Mouse (Mus musculus) kidney, adult 2 months (tissue): Measurements from ENCODE around the gene Cfl1. TPM values are rescaled to one million over a fixed set of nuclear protein-coding genes. Genes with fewer than 3 reads are reported as not detected.
A peak's percentile ranks its signal among the peaks of the same experiment; 100 is the strongest.

Experiments used
- DNase-seq: peaks from one replicate; pipeline ENCODE4 v3.0.0; 2021
- H3K27ac ChIP-seq: fragments of 200-500 bp; 2 replicates; pipeline ENCODE4 v1.5.1; 2012; ENCODE audit warnings: low read depth, low read length, control low read depth, inconsistent platforms; ENCODE audit not compliant: insufficient read depth
- H3K27me3 ChIP-seq: fragments of 200-500 bp; replicated peaks from 2 replicates; pipeline ENCODE4 v1.6.1; 2012; ENCODE audit warnings: mild to moderate bottlenecking, moderate library complexity, low read length, inconsistent platforms; ENCODE audit not compliant: control insufficient read depth, insufficient read depth
- H3K36me3 ChIP-seq: fragments of 200-500 bp; 2 replicates; pipeline ENCODE4 v1.6.1; 2012; ENCODE audit warnings: mild to moderate bottlenecking, moderate library complexity, low read length, inconsistent platforms; ENCODE audit not compliant: control insufficient read depth, insufficient read depth
- H3K4me1 ChIP-seq: fragments of 200-500 bp; 2 replicates; pipeline ENCODE4 v1.6.1; 2011; ENCODE audit warnings: low read length; ENCODE audit not compliant: control insufficient read depth, insufficient read depth
- H3K4me3 ChIP-seq: fragments of 200-500 bp; 2 replicates; pipeline ENCODE4 v1.5.1; 2011; ENCODE audit warnings: mild to moderate bottlenecking, low read depth, low read length, control low read depth; ENCODE audit not compliant: insufficient read depth
- CTCF ChIP-seq: fragments of 200-500 bp; conservative IDR thresholded peaks from 2 replicates; pipeline ENCODE4 v1.5.1; 2011; ENCODE audit warnings: low read depth, mild to moderate bottlenecking, control low read depth, low read length, moderate library complexity, mixed read lengths; ENCODE audit not compliant: insufficient read depth, insufficient read length
- POLR2A ChIP-seq: fragments of 200-500 bp; IDR thresholded peaks from one replicate; pipeline ENCODE4 v1.6.1; 2011; ENCODE audit warnings: low read depth, low read length, control low read depth
- WGBS: fragments of 180-500 bp; shearing (Covaris S2); methylation state at CpG from one replicate; pipeline ENCODE4 v1.1.7; 2018; 5-methylcytosine and 5-hydroxymethylcytosine counted together
- polyA plus RNA-seq: library from polyadenylated mRNA; depleted of rRNA; stranded (reverse); fragments of >200 nt; gene quantifications from 2 replicates; pipeline ENCODE4 v1.2.3, GENCODE M21; 2012

Cfl1 gene
- polyA plus RNA-seq, 1 experiment, result 413 TPM

DNA sequence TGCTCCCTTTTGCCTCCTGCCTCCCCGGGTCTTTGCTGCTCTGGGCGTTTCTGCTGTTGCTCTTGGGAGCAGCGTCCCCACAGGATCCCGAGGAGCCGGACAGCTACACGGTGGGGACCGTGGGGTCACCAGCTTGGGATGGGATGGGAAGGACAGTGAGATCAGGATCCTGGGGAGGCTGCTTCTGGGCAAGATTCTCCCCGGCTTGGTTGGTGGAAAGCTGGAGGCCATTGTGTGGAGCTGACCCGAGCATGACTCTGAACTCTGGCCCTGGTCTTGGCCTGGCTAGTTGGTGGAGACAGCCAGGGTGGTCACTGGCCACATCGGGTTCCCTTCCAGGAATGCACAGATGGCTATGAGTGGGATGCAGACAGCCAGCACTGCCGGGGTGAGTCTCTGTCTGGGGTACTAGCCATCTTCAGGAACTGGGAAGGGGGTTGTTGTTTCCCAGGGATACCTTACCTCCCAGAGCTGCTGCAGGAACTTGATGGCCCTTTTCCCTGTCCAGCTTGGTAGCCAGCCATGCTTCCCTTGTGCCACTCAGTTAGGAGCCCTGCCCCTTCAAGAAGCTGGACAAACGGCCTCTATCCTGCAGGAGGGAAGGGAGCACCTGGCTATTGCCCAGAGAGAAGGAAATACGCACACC lies 15.1 kb upstream of the Cfl1 start:
- Histone ChIP-seq H3K27ac (peak overlapping the region; percentile 36; the same call in 1 of the 2 replicates), H3K4me3 (peak overlapping the region; percentile 46), H3K36me3 (no peaks in the 10 kb centered on the region), H3K27me3 (no peaks in the 10 kb centered on the region), H3K4me1 (no peaks in the 10 kb centered on the region)
- no peak for DNase-seq
- TF ChIP-seq POLR2A, result no peak
- no peak for TF ChIP-seq CTCF
- WGBS, result 39% methylated on average over 13 of the region's 13 CpGs

DNA sequence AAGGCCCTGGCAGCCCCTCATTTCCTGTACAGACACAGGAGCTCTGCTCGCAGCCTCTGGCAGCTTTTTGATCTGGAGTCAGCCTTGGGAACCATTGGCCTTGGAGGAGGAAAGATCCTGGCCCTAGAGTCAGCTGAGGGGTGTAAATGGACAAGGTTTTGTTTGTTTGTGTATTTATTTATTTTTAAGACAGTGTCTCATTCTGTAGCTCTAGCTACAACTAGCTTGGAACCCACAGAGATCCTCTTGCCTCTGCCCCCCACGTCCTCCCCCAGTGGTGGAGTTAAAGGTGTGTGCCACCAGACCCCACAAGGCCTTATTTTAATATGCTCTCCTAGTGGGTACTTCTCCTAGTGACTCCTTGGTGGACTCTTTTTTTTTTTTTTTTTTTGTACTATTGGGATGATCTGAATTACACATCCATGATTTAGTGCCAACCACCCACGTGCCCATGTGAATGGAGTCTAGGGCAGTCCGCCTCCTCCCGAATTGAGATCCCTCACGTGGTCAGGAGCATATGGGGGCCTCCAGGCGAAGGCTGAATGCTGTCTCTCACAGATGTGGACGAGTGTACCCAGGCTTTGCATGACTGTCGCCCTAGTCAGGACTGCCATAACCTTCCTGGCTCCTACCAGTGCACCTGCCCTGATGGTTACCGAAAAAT lies 13.1 kb upstream of the Cfl1 start:
- H3K4me1 ChIP-seq, result no peaks in the 10 kb centered on the region
- H3K36me3 ChIP-seq, result no peaks in the 10 kb centered on the region
- no peak for DNase-seq
- no peak overlapping the region for H3K4me3 ChIP-seq
- no peak overlapping the region for H3K27ac ChIP-seq
- no peaks in the 10 kb centered on the region for H3K27me3 ChIP-seq
- TF ChIP-seq POLR2A, result no peak
- TF ChIP-seq CTCF, result no peak
- 83% methylated on average over 10 of the region's 10 CpGs for WGBS

DNA sequence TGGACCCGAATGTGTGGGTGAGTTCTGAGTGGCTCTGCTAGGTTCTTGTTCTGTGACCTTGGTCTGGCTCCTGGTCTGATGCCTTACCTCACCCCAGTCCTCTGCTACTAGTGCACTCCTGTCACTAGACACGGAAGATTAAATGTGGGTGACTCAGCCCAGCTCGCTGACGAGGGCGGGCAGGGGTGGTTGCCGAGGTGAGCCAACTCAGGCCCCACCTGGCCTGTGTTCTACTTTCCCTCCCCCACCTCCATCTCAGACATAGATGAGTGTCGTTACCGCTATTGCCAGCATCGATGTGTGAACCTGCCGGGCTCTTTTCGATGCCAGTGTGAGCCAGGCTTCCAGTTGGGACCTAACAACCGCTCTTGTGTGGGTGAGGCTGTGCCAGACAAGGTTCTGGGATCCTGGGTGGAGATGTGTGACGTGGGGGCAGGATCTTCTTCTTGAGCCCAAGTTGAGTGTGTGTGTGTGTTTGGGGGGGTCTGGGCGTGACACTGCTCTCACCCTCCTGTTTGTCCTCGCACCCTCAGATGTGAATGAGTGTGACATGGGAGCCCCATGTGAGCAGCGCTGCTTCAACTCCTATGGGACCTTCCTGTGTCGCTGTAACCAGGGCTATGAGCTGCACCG lies 12.5 kb upstream of the Cfl1 start:
- DNase-seq, result no peak
- TF ChIP-seq CTCF (no peak), POLR2A (no peak)
- H3K36me3 ChIP-seq, result no peaks in the 10 kb centered on the region
- H3K27ac ChIP-seq, result no peak overlapping the region
- 82% methylated on average over 18 of the region's 18 CpGs for whole genome bisulfite sequencing
- H3K27me3 ChIP-seq, result no peaks in the 10 kb centered on the region
- no peak overlapping the region for H3K4me3 ChIP-seq
- H3K4me1 ChIP-seq, result no peaks in the 10 kb centered on the region

DNA sequence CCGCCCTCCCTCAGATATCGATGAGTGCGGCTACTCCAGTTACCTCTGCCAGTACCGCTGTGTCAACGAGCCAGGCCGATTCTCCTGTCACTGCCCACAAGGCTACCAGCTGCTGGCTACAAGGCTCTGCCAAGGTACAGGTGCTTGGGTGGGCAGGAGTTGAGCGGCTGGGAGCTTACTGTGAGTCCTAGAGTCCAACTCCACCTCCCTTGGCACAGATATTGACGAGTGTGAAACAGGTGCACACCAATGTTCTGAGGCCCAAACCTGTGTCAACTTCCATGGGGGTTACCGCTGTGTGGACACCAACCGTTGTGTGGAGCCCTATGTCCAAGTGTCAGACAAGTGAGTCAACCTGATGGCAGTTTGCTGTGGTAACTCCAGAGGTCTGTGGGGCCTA lies 10.2 kb upstream of the Cfl1 start:
- 69% methylated on average over 10 of the region's 10 CpGs for WGBS
- Histone ChIP-seq H3K4me3 (no peak overlapping the region), H3K4me1 (no peaks in the 10 kb centered on the region), H3K27me3 (no peaks in the 10 kb centered on the region), H3K36me3 (no peaks in the 10 kb centered on the region), H3K27ac (no peak overlapping the region)
- TF ChIP-seq CTCF (no peak), POLR2A (no peak)
- DNase-seq, result no peak

DNA sequence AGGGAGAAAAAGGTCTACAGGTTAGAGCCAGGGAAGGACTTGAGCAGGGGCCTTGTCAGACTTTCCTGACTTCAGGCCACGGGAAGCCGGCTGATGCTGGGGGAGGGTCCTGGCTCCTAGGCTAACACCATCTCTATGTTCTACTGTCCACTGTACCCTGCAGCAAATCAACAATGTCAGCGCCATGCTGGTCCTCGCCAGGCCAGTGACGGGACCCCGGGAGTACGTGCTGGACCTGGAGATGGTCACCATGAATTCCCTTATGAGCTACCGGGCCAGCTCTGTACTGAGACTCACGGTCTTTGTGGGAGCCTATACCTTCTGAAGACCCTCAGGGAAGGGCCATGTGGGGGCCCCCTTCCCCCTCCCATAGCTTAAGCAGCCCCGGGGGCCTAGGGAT lies 8.9 kb upstream of the Cfl1 start:
- Histone ChIP-seq H3K36me3 (no peaks in the 10 kb centered on the region), H3K4me1 (no peaks in the 10 kb centered on the region), H3K27me3 (no peaks in the 10 kb centered on the region), H3K4me3 (no peak overlapping the region), H3K27ac (no peak overlapping the region)
- TF ChIP-seq POLR2A, result no peak
- TF ChIP-seq CTCF, result no peak
- WGBS, result 90% methylated on average over 10 of the region's 10 CpGs
- DNase-seq, result no peak

DNA sequence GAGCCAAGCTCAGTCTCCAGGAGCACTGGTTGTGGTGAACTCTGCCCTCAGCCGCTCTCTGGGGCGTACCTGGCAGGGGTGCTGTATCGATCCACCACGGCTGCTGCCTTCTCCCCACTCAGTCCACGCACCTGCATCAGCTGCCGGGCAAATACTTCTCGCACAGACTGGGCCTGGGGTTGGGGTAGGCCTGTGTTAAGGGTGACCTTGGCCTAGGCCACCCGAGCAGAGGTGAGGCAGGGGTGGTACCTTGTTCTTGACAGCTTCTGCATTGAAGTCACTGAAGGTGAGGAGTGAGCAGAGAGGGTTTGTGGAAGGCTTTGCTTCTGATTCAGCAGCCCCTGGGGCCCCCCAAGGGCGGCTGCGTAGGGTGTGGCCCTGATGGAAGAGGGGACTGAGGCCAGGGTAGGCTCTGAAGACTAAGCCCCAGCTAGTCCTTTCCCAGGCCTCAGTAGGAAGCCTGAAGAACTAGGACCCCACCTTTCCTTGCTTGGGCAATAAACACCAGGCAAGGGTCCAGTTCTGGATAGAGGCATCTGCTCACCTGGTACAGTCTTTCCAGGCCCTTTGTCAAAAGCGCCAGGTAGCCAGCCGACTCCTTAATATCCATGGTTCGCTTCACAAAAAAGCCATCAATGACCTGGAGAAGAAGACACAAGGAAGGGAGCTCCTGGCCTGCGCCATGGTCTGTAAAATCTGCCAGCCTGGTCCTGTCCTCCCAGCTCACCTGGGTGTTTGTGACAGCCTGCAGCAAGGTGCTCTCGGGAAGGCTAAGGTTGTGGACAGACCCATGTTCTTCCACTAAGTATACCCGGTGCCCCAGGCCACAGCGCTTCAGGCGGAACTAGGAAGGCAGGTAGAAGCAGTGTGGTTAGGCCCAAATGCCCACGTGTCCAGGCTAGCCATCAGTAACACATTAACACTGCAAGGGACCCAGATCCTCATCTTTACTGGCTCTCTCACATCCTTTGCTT lies 6.6 kb upstream of the Cfl1 start:
- WGBS, result 79% methylated on average over 19 of the region's 19 CpGs
- Histone ChIP-seq H3K27ac (no peak overlapping the region), H3K27me3 (no peaks in the 10 kb centered on the region), H3K4me3 (no peak overlapping the region), H3K4me1 (peaks cover 3% of the 10 kb centered on the region; the same call in 1 of the 2 replicates), H3K36me3 (no peaks in the 10 kb centered on the region)
- DNase-seq, result no peak
- TF ChIP-seq POLR2A (no peak), CTCF (no peak)
